Mouse (Mus musculus) gastrocnemius, adult 8-10 months (tissue): ENCODE data around the gene Mrpl11. TPM values are rescaled to one million over a fixed set of nuclear protein-coding genes. Genes with fewer than 3 reads are reported as not detected.
"Not testable (repeated sequence)": the region's sequence is repeated elsewhere in the genome, so short reads cannot be mapped to it uniquely, and the experiment has no call there.

Experiments
- DNase-seq, 2 experiments: peaks; one replicate each; pipeline ENCODE4 v3.0.0; 2022; ENCODE audit warnings: low spot score in 2 of 2
- total RNA-seq, 4 experiments: library from RNA; stranded (reverse); gene quantifications; 2 replicates each; pipeline ENCODE4 v1.2.4; 2022

Gene Mrpl11
- total RNA-seq, result 10 to 100 TPM; 56.3 to 63.7 (median 60.7) TPM

GRCm38 (mm10) chr19:4961928-4962601, at the start of gene Mrpl11:
Mrpl11 (plus strand) TSS chr19:4962147.
- peak; percentile 82 to 85 for DNase-seq

GRCm38 (mm10) chr19:4915924-4916603, 45.9 kb upstream of the Mrpl11 start:
- no peak for DNase-seq

- no peak for DNase-seq
Observed at GRCm38 (mm10) chr19:4916827-4917226, 45.1 kb upstream of the Mrpl11 start.

GRCm38 (mm10) chr19:4919652-4920051, 42.3 kb upstream of the Mrpl11 start:
- DNase-seq, result no peak

GRCm38 (mm10) chr19:4925121-4925860, 36.7 kb upstream of the Mrpl11 start:
- no peak for DNase-seq

- peak; percentile 98 for DNase-seq
Observed at GRCm38 (mm10) chr19:4927904-4928531, 33.9 kb upstream of the Mrpl11 start, which contains the start of gene Dpp3. Dpp3 (minus strand) TSS chr19:4928287.

- DNase-seq, result peak; percentile 49 to 73
Observed at GRCm38 (mm10) chr19:4928781-4929180, 33.2 kb upstream of the Mrpl11 start.

GRCm38 (mm10) chr19:4936896-4937295, 25.1 kb upstream of the Mrpl11 start:
- no peak for DNase-seq

GRCm38 (mm10) chr19:4937444-4938310, 24.3 kb upstream of the Mrpl11 start:
- no peak for DNase-seq

GRCm38 (mm10) chr19:4942551-4943252, 19.2 kb upstream of the Mrpl11 start, which contains the start of gene Peli3:
Peli3 (minus strand) TSS chr19:4943127.
- DNase-seq, result peak; percentile 36 to 65

GRCm38 (mm10) chr19:4943253-4943588, 18.7 kb upstream of the Mrpl11 start:
- DNase-seq, result no peak

GRCm38 (mm10) chr19:4945540-4945939, 16.4 kb upstream of the Mrpl11 start:
- DNase-seq, result no peak

GRCm38 (mm10) chr19:4948641-4949040, 13.3 kb upstream of the Mrpl11 start:
- DNase-seq, result not testable (repeated sequence)

- no peak for DNase-seq
Observed at GRCm38 (mm10) chr19:4968236-4968635, 6.3 kb downstream of the Mrpl11 start.

GRCm38 (mm10) chr19:4981767-4982166, 19.8 kb downstream of the Mrpl11 start:
- DNase-seq, result no peak

GRCm38 (mm10) chr19:4989013-4989412, 27.1 kb downstream of the Mrpl11 start:
- peak; percentile 71 to 76 for DNase-seq

- no peak for DNase-seq
Observed at GRCm38 (mm10) chr19:4989434-4990255, 27.7 kb downstream of the Mrpl11 start.

- no peak for DNase-seq
Observed at GRCm38 (mm10) chr19:4990256-4990625, 28.3 kb downstream of the Mrpl11 start, which contains the start of gene Npas4. Npas4 (minus strand) TSS chr19:4990316.

GRCm38 (mm10) chr19:4990716-4991115, 28.8 kb downstream of the Mrpl11 start:
- no peak for DNase-seq
